Mouse (Mus musculus) small intestine, adult 2 months (tissue): Measurements from ENCODE around the gene Ahcyl2. TPM values are rescaled to one million over a fixed set of nuclear protein-coding genes. Genes with fewer than 3 reads are reported as not detected.

ENCODE experiments used
- H3K27ac ChIP-seq: fragments of 200-500 bp; 2 replicates; pipeline ENCODE4 v1.5.1; 2012; ENCODE audit warnings: low read depth, low read length, control low read depth, inconsistent platforms; ENCODE audit not compliant: insufficient read depth
- H3K27me3 ChIP-seq: fragments of 200-500 bp; 2 replicates; pipeline ENCODE4 v1.6.1; 2012; ENCODE audit warnings: mild to moderate bottlenecking, moderate library complexity, low read length, inconsistent platforms; ENCODE audit not compliant: control insufficient read depth, insufficient read depth
- H3K36me3 ChIP-seq: fragments of 200-500 bp; 2 replicates; pipeline ENCODE4 v1.6.1; 2012; ENCODE audit warnings: mild to moderate bottlenecking, low read length, control low read depth, inconsistent platforms; ENCODE audit not compliant: control insufficient read depth, insufficient read depth
- H3K4me1 ChIP-seq: fragments of 200-500 bp; 2 replicates; pipeline ENCODE4 v1.6.1; 2012; ENCODE audit warnings: low read length, inconsistent platforms, mixed read lengths; ENCODE audit not compliant: control insufficient read depth, insufficient read depth, insufficient read length
- H3K4me3 ChIP-seq: fragments of 200-500 bp; 2 replicates; pipeline ENCODE4 v1.5.1; 2012; ENCODE audit warnings: low read depth, mild to moderate bottlenecking, control low read depth, inconsistent platforms, low read length, moderate library complexity
- CTCF ChIP-seq: fragments of 200-500 bp; IDR thresholded peaks from 2 replicates; pipeline ENCODE4 v1.5.1; 2012; ENCODE audit warnings: low read depth, mild to moderate bottlenecking, control low read depth, inconsistent platforms, low read length, moderate library complexity, mixed read lengths; ENCODE audit not compliant: insufficient replicate concordance, insufficient read length; ENCODE audit errors: extremely low read depth
- POLR2A ChIP-seq: fragments of 200-500 bp; IDR thresholded peaks from 2 replicates; pipeline ENCODE4 v1.6.1; 2012; ENCODE audit warnings: low read depth, mild to moderate bottlenecking, control low read depth, inconsistent platforms, low read length, moderate library complexity
- WGBS: fragments of 180-500 bp; shearing (Covaris S2); methylation state at CpG from one replicate; pipeline ENCODE4 v1.1.7; 2018; 5-methylcytosine and 5-hydroxymethylcytosine counted together
- polyA plus RNA-seq: library from polyadenylated mRNA; depleted of rRNA; stranded (reverse); fragments of >200 nt; gene quantifications from 2 replicates; pipeline ENCODE4 v1.2.3, GENCODE M21; 2012

The Ahcyl2 gene
- polyA plus RNA-seq, 1 experiment: 110 TPM

GRCm38 (mm10) chr6:29783960-29784359 is 16.1 kb downstream of the Ahcyl2 start:
- no peaks in the 10 kb centered on the region for H3K27me3 ChIP-seq
- no peaks in the 10 kb centered on the region; the same call in 1 of the 2 replicates for H3K4me1 ChIP-seq
- WGBS: 78% methylated on average over 6 of the region's 6 CpGs
- TF ChIP-seq CTCF (no peak), POLR2A (no peak)
- 0 out of 2 replicates have a peak, but pooled peaks cover 1% of the 10 kb centered on the region for H3K36me3 ChIP-seq
- no peak overlapping the region for H3K4me3 ChIP-seq
- H3K27ac ChIP-seq: no peak overlapping the region

- no peak for TF ChIP-seq CTCF
- no peak for TF ChIP-seq POLR2A
- Histone ChIP-seq H3K36me3 (0 out of 2 replicates have a peak, but pooled peaks cover 1% of the 10 kb centered on the region), H3K4me3 (no peak overlapping the region), H3K27me3 (no peaks in the 10 kb centered on the region), H3K27ac (no peak overlapping the region), H3K4me1 (no peaks in the 10 kb centered on the region; the same call in 1 of the 2 replicates)
- WGBS: 69% methylated on average over 3 of the region's 3 CpGs
Observed at GRCm38 (mm10) chr6:29784413-29785021, 16.7 kb downstream of the Ahcyl2 start.

GRCm38 (mm10) chr6:29785759-29786158 is 17.9 kb downstream of the Ahcyl2 start:
- WGBS: 73% methylated on average over 5 of the region's 5 CpGs

GRCm38 (mm10) chr6:29788779-29789350 is 21.1 kb downstream of the Ahcyl2 start:
- no peak overlapping the region for H3K27ac ChIP-seq
- no peaks in the 10 kb centered on the region for H3K27me3 ChIP-seq
- H3K4me3 ChIP-seq: no peak overlapping the region
- no peaks in the 10 kb centered on the region for H3K36me3 ChIP-seq
- peaks cover 7% of the 10 kb centered on the region; the same call in 1 of the 2 replicates for H3K4me1 ChIP-seq
- no peak for TF ChIP-seq CTCF
- TF ChIP-seq POLR2A: no peak
- WGBS: 80% methylated on average over 3 of the region's 3 CpGs

More at GRCm38 (mm10) chr6:29785759-29786158, 17.9 kb downstream of the Ahcyl2 start:
- H3K4me3 ChIP-seq: no peak overlapping the region
- TF ChIP-seq CTCF: no peak
- no peak for TF ChIP-seq POLR2A
- H3K27me3 ChIP-seq: no peaks in the 10 kb centered on the region
- H3K36me3 ChIP-seq: 0 out of 2 replicates have a peak, but pooled peaks cover 1% of the 10 kb centered on the region
- H3K27ac ChIP-seq: no peak overlapping the region
- peaks cover 2% of the 10 kb centered on the region; the same call in 1 of the 2 replicates for H3K4me1 ChIP-seq

- Histone ChIP-seq H3K36me3 (no peaks in the 10 kb centered on the region), H3K27me3 (no peaks in the 10 kb centered on the region), H3K4me1 (peaks cover 7% of the 10 kb centered on the region; the same call in 1 of the 2 replicates), H3K27ac (no peak overlapping the region), H3K4me3 (no peak overlapping the region)
- no peak for TF ChIP-seq POLR2A
- no peak for TF ChIP-seq CTCF
- WGBS: 57% methylated on average over 3 of the region's 3 CpGs
Observed at GRCm38 (mm10) chr6:29790014-29790698, 22.3 kb downstream of the Ahcyl2 start.

- Histone ChIP-seq H3K4me1 (peaks cover 14% of the 10 kb centered on the region; the same call in 1 of the 2 replicates), H3K27me3 (no peaks in the 10 kb centered on the region), H3K27ac (no peak overlapping the region), H3K36me3 (no peaks in the 10 kb centered on the region), H3K4me3 (no peak overlapping the region)
- TF ChIP-seq POLR2A: no peak
- TF ChIP-seq CTCF: no peak
- WGBS: 83% methylated on average over 1 of the region's 1 CpGs
Observed at GRCm38 (mm10) chr6:29793520-29793919, 25.7 kb downstream of the Ahcyl2 start.

- no peaks in the 10 kb centered on the region for H3K27me3 ChIP-seq
- H3K27ac ChIP-seq: no peak overlapping the region
- TF ChIP-seq POLR2A (no peak), CTCF (no peak)
- 66% methylated on average over 6 of the region's 6 CpGs for WGBS
- no peak overlapping the region for H3K4me3 ChIP-seq
- no peaks in the 10 kb centered on the region for H3K36me3 ChIP-seq
- peaks cover 17% of the 10 kb centered on the region; the same call in 1 of the 2 replicates for H3K4me1 ChIP-seq
Observed at GRCm38 (mm10) chr6:29794582-29794981, 26.8 kb downstream of the Ahcyl2 start.
